Mouse (Mus musculus) hindbrain, embryonic 10.5 days (tissue): Measurements from ENCODE around the gene Gtf2ird1. TPM values are rescaled to one million over a fixed set of nuclear protein-coding genes. Genes with fewer than 3 reads are reported as not detected.
A peak's percentile ranks its signal among the peaks of the same experiment; 100 is the strongest.

Experiments
- DNase-seq: peaks from one replicate; pipeline ENCODE4 v3.0.0-alpha.2; 2017; ENCODE audit warnings: low spot score
- H3K27ac ChIP-seq: fragments of 300-500 bp; sonication (generic); 2 replicates; pipeline ENCODE4 v1.5.1; 2016; ENCODE audit warnings: mild to moderate bottlenecking, moderate library complexity
- H3K27me3 ChIP-seq: fragments of 300-500 bp; sonication (generic); 2 replicates; pipeline ENCODE4 v1.6.1; 2016; ENCODE audit warnings: mild to moderate bottlenecking; ENCODE audit not compliant: poor library complexity, insufficient read depth, severe bottlenecking
- H3K36me3 ChIP-seq: fragments of 300-500 bp; sonication (generic); 2 replicates; pipeline ENCODE4 v1.6.1; 2016; ENCODE audit warnings: mild to moderate bottlenecking, moderate library complexity
- H3K4me1 ChIP-seq: fragments of 300-500 bp; sonication (generic); replicated peaks from 2 replicates; pipeline ENCODE4 v1.6.1; 2016; ENCODE audit warnings: mild to moderate bottlenecking
- H3K4me3 ChIP-seq: fragments of 300-500 bp; sonication (generic); 2 replicates; pipeline ENCODE4 v1.5.1; 2016; ENCODE audit warnings: mild to moderate bottlenecking, moderate library complexity
- H3K9me3 ChIP-seq: fragments of 300-500 bp; sonication (generic); 2 replicates; pipeline ENCODE4 v1.6.1; 2016; ENCODE audit warnings: mild to moderate bottlenecking, moderate library complexity
- WGBS: fragments of 180-500 bp; shearing (Covaris S2); methylation state at CpG from one replicate; pipeline ENCODE4 v1.1.7; 2016; 5-methylcytosine and 5-hydroxymethylcytosine counted together
- polyA plus RNA-seq: library from polyadenylated mRNA; unstranded; fragments of >200 nt; fragmentation: Nextera tagmentation; extraction: Ambion mirVana; gene quantifications from 2 replicates; pipeline ENCODE4 v1.2.1, GENCODE M21; 2016

Gtf2ird1 gene
- polyA plus RNA-seq, 1 experiment from 2014 or later: 84.8 TPM

GRCm38 (mm10) chr5:134418315-134419074 is 38.0 kb downstream of the Gtf2ird1 start:
- H3K4me1 ChIP-seq: peaks cover 5% of the 10 kb centered on the region
- 96% methylated on average over 6 of the region's 6 CpGs for WGBS
- no peak overlapping the region for H3K27ac ChIP-seq
- no peak for DNase-seq
- H3K36me3 ChIP-seq: peaks cover 72% of the 10 kb centered on the region
- H3K4me3 ChIP-seq: no peak overlapping the region
- H3K27me3 ChIP-seq: no peaks in the 10 kb centered on the region
- no peaks in the 10 kb centered on the region for H3K9me3 ChIP-seq

GRCm38 (mm10) chr5:134412341-134412740 is 44.2 kb downstream of the Gtf2ird1 start:
- WGBS: 96% methylated on average over 2 of the region's 2 CpGs
- no peak for DNase-seq
- H3K4me1 ChIP-seq: no peaks in the 10 kb centered on the region
- H3K4me3 ChIP-seq: no peak overlapping the region
- H3K27me3 ChIP-seq: no peaks in the 10 kb centered on the region
- H3K9me3 ChIP-seq: no peaks in the 10 kb centered on the region
- H3K36me3 ChIP-seq: peaks cover 43% of the 10 kb centered on the region
- H3K27ac ChIP-seq: no peak overlapping the region

GRCm38 (mm10) chr5:134410307-134410836 is 46.1 kb downstream of the Gtf2ird1 start:
- no peak overlapping the region for H3K4me3 ChIP-seq
- H3K36me3 ChIP-seq: peaks cover 24% of the 10 kb centered on the region
- 93% methylated on average over 7 of the region's 7 CpGs for WGBS
- no peaks in the 10 kb centered on the region for H3K27me3 ChIP-seq
- H3K9me3 ChIP-seq: no peaks in the 10 kb centered on the region
- no peaks in the 10 kb centered on the region for H3K4me1 ChIP-seq
- no peak overlapping the region for H3K27ac ChIP-seq
- DNase-seq: no peak

- Histone ChIP-seq H3K27me3 (no peaks in the 10 kb centered on the region), H3K4me1 (no peaks in the 10 kb centered on the region), H3K27ac (no peak overlapping the region), H3K4me3 (no peak overlapping the region), H3K36me3 (peaks cover 18% of the 10 kb centered on the region), H3K9me3 (no peaks in the 10 kb centered on the region)
- WGBS: 97% methylated on average over 6 of the region's 6 CpGs
- no peak for DNase-seq
These were observed 46.8 kb downstream of the Gtf2ird1 start for GRCm38 (mm10) chr5:134409606-134410306.

GRCm38 (mm10) chr5:134408119-134408518 is 48.4 kb downstream of the Gtf2ird1 start:
- WGBS: 92% methylated on average over 5 of the region's 5 CpGs
- no peaks in the 10 kb centered on the region for H3K9me3 ChIP-seq
- peaks cover 3% of the 10 kb centered on the region for H3K36me3 ChIP-seq
- H3K4me3 ChIP-seq: no peak overlapping the region
- no peaks in the 10 kb centered on the region for H3K27me3 ChIP-seq
- H3K4me1 ChIP-seq: no peaks in the 10 kb centered on the region
- no peak overlapping the region for H3K27ac ChIP-seq
- DNase-seq: no peak

- 98% methylated on average over 18 of the region's 18 CpGs for WGBS
- Histone ChIP-seq H3K27me3 (no peaks in the 10 kb centered on the region), H3K4me1 (no peaks in the 10 kb centered on the region), H3K9me3 (no peaks in the 10 kb centered on the region), H3K36me3 (no peaks in the 10 kb centered on the region), H3K27ac (no peak overlapping the region), H3K4me3 (no peak overlapping the region)
- DNase-seq: no peak
These were observed 54.7 kb downstream of the Gtf2ird1 start for GRCm38 (mm10) chr5:134401841-134402240.

- no peaks in the 10 kb centered on the region for H3K9me3 ChIP-seq
- 92% methylated on average over 15 of the region's 15 CpGs for WGBS
- DNase-seq: no peak
- no peak overlapping the region for H3K4me3 ChIP-seq
- H3K27me3 ChIP-seq: no peaks in the 10 kb centered on the region
- no peaks in the 10 kb centered on the region for H3K36me3 ChIP-seq
- H3K4me1 ChIP-seq: 0 out of 2 replicates have a peak, but pooled peaks cover 9% of the 10 kb centered on the region
- no peak overlapping the region for H3K27ac ChIP-seq
These were observed 58.9 kb downstream of the Gtf2ird1 start for GRCm38 (mm10) chr5:134397434-134398163.

GRCm38 (mm10) chr5:134396519-134396918 is 60.0 kb downstream of the Gtf2ird1 start:
- DNase-seq: no peak
- 0 out of 2 replicates have a peak, but pooled peaks cover 9% of the 10 kb centered on the region for H3K4me1 ChIP-seq
- no peaks in the 10 kb centered on the region for H3K27me3 ChIP-seq
- H3K9me3 ChIP-seq: no peaks in the 10 kb centered on the region
- no peak overlapping the region for H3K4me3 ChIP-seq
- H3K27ac ChIP-seq: no peak overlapping the region
- WGBS: 83% methylated on average over 9 of the region's 9 CpGs
- no peaks in the 10 kb centered on the region for H3K36me3 ChIP-seq

GRCm38 (mm10) chr5:134394624-134395023 is 61.9 kb downstream of the Gtf2ird1 start:
- H3K4me3 ChIP-seq: no peak overlapping the region
- no peaks in the 10 kb centered on the region for H3K36me3 ChIP-seq
- no peaks in the 10 kb centered on the region for H3K27me3 ChIP-seq
- peak; percentile 75 for DNase-seq
- peak overlapping the region; percentile 46; the same call in 1 of the 2 replicates for H3K27ac ChIP-seq
- 0 out of 2 replicates have a peak, but pooled peaks cover 9% of the 10 kb centered on the region for H3K4me1 ChIP-seq
- H3K9me3 ChIP-seq: no peaks in the 10 kb centered on the region
- 46% methylated on average over 10 of the region's 10 CpGs for WGBS

GRCm38 (mm10) chr5:134393624-134394023 is 62.9 kb downstream of the Gtf2ird1 start:
- WGBS: 73% methylated on average over 6 of the region's 6 CpGs
- H3K36me3 ChIP-seq: no peaks in the 10 kb centered on the region
- no peak overlapping the region for H3K4me3 ChIP-seq
- H3K9me3 ChIP-seq: no peaks in the 10 kb centered on the region
- H3K4me1 ChIP-seq: 0 out of 2 replicates have a peak, but pooled peaks cover 9% of the 10 kb centered on the region
- no peaks in the 10 kb centered on the region for H3K27me3 ChIP-seq
- H3K27ac ChIP-seq: peak overlapping the region; percentile 46
- DNase-seq: no peak

- H3K9me3 ChIP-seq: 0 out of 2 replicates have a peak, but pooled peaks cover 2% of the 10 kb centered on the region
- H3K4me1 ChIP-seq: no peaks in the 10 kb centered on the region
- 78% methylated on average over 2 of the region's 2 CpGs for WGBS
- H3K4me3 ChIP-seq: no peak overlapping the region
- H3K27me3 ChIP-seq: no peaks in the 10 kb centered on the region
- peak; percentile 75 for DNase-seq
- no peaks in the 10 kb centered on the region for H3K36me3 ChIP-seq
- H3K27ac ChIP-seq: no peak overlapping the region
These were observed 71.4 kb downstream of the Gtf2ird1 start for GRCm38 (mm10) chr5:134385106-134385505.

GRCm38 (mm10) chr5:134375256-134375655 is 81.3 kb downstream of the Gtf2ird1 start:
- Histone ChIP-seq H3K4me1 (no peaks in the 10 kb centered on the region), H3K36me3 (peaks cover 69% of the 10 kb centered on the region), H3K27me3 (no peaks in the 10 kb centered on the region), H3K9me3 (no peaks in the 10 kb centered on the region), H3K27ac (no peak overlapping the region), H3K4me3 (no peak overlapping the region)
- no peak for DNase-seq
- WGBS: 64% methylated on average over 1 of the region's 1 CpGs
